ENCODE assay signal across 8 mouse cellular contexts in genomic region chr1:91600671-91601361, GRCm38 (mm10).
A peak's percentile ranks its signal among the peaks of the same experiment; 100 is the strongest.
DNase-seq lines count a peak whose midpoint lies in the region; ATAC-seq and TF ChIP-seq lines count a peak whose summit lies in the region.

No protein-coding gene starts in this region.

- WGBS in forebrain, embryonic 14.5 days = 27% methylated on average over 9 of the region's 9 CpGs
- WGBS in heart, postnatal 0 days = 37% methylated on average over 9 of the region's 9 CpGs
- WGBS in lung, postnatal 0 days = 29% methylated on average over 9 of the region's 9 CpGs

- H3K9me3 ChIP-seq in E14TG2a.4 (ENCODE audit: low read length) = no peaks in the 10 kb centered on the region
- no peaks in the 10 kb centered on the region for H3K9me3 ChIP-seq in forebrain, embryonic 14.5 days (replicated peaks; ENCODE audit: control insufficient read depth, low read length)
- H3K9me3 ChIP-seq in heart, postnatal 0 days (replicated peaks; ENCODE audit: control insufficient read depth, low read length) = no peaks in the 10 kb centered on the region
- H3K9me3 ChIP-seq in lung, postnatal 0 days (ENCODE audit: low read length) = no peaks in the 10 kb centered on the region

- H3K27ac ChIP-seq in forebrain, embryonic 14.5 days (ENCODE audit: low read depth, low read length) = 0 out of 2 replicates have a peak overlapping the region, but pooled peaks have one; percentile 6
- H3K27ac ChIP-seq in heart, postnatal 0 days (ENCODE audit: low read depth) = no peak overlapping the region; the same call in 1 of the 2 replicates
- H3K27ac ChIP-seq in lung, postnatal 0 days (ENCODE audit: low read length) = no peak overlapping the region

- no peak overlapping the region for H3K9ac ChIP-seq in forebrain, embryonic 14.5 days (ENCODE audit: low read length)
- H3K9ac ChIP-seq in heart, postnatal 0 days (replicated peaks; ENCODE audit: low read depth, low read length) = no peak overlapping the region
- H3K9ac ChIP-seq in lung, postnatal 0 days (replicated peaks; ENCODE audit: low read depth) = no peak overlapping the region

- peaks cover 20% of the 10 kb centered on the region for H3K4me1 ChIP-seq in E14TG2a.4 (replicated peaks; ENCODE audit: low read depth, low read length)
- peaks cover 6% of the 10 kb centered on the region for H3K4me1 ChIP-seq in forebrain, embryonic 14.5 days (ENCODE audit: control insufficient read depth, insufficient read depth, low read length)
- H3K4me1 ChIP-seq in heart, postnatal 0 days (ENCODE audit: control insufficient read depth, insufficient read depth) = no peaks in the 10 kb centered on the region
- no peaks in the 10 kb centered on the region for H3K4me1 ChIP-seq in lung, postnatal 0 days (ENCODE audit: insufficient read depth, low read depth, low read length)

- no peak overlapping the region for H3K4me2 ChIP-seq in forebrain, embryonic 14.5 days (ENCODE audit: low read length)
- H3K4me2 ChIP-seq in heart, postnatal 0 days (ENCODE audit: low read depth, low read length) = no peak overlapping the region
- no peak overlapping the region for H3K4me2 ChIP-seq in lung, postnatal 0 days (replicated peaks; ENCODE audit: low read depth, low read length)

- no peak overlapping the region for H3K4me3 ChIP-seq in E14TG2a.4 (replicated peaks; ENCODE audit: low read length)
- no peak overlapping the region for H3K4me3 ChIP-seq in forebrain, embryonic 14.5 days (ENCODE audit: low read depth, low read length)
- no peak overlapping the region for H3K4me3 ChIP-seq in heart, postnatal 0 days (ENCODE audit: low read depth, low read length)
- no peak overlapping the region for H3K4me3 ChIP-seq in lung, postnatal 0 days (ENCODE audit: low read depth, low read length)

- H3K36me3 ChIP-seq in E14TG2a.4 (ENCODE audit: insufficient read depth, low read length) = no peaks in the 10 kb centered on the region
- no peaks in the 10 kb centered on the region for H3K36me3 ChIP-seq in forebrain, embryonic 14.5 days (ENCODE audit: control insufficient read depth, insufficient read depth, low read length)
- no peaks in the 10 kb centered on the region for H3K36me3 ChIP-seq in heart, postnatal 0 days (replicated peaks; ENCODE audit: control insufficient read depth, insufficient read depth, low read length)
- H3K36me3 ChIP-seq in lung, postnatal 0 days (ENCODE audit: insufficient read depth, low read length) = no peaks in the 10 kb centered on the region

- peak; percentile 91 for ATAC-seq in forebrain, embryonic 14.5 days
- ATAC-seq in heart, postnatal 0 days (ENCODE audit: insufficient read depth, low read depth) = peak; percentile 90
- peak; percentile 90 for ATAC-seq in lung, postnatal 0 days

- no peak for TF ChIP-seq EP300 in heart, postnatal 0 days (IDR thresholded peaks at IDR 0.05; ENCODE audit: low read depth)
- TF ChIP-seq EP300 in lung, postnatal 0 days (IDR thresholded peaks at IDR 0.05) = no peak

- DNase-seq in cerebellum, adult 11-12 months = peak; percentile 39
- peak; percentile 85 for DNase-seq in forebrain, embryonic 14.5 days (ENCODE audit: low spot score)
- peak; percentile 75 for DNase-seq in heart, postnatal 0 days (ENCODE audit: low spot score)
- DNase-seq in kidney, postnatal 4 days = peak; percentile 58 to 75
- DNase-seq in lung, postnatal 0 days (ENCODE audit: low spot score) = peak; percentile 81
- DNase-seq in retina, postnatal 7 days (ENCODE audit: low read depth, low spot score) = peak; percentile 36
- DNase-seq in yolk sac, embryonic 10.5 days (ENCODE audit: low spot score) = peak; percentile 26

- H3K27me3 ChIP-seq in E14TG2a.4 (ENCODE audit: insufficient read depth, low read length) = peaks cover 34% of the 10 kb centered on the region
- H3K27me3 ChIP-seq in forebrain, embryonic 14.5 days (replicated peaks; ENCODE audit: control insufficient read depth, insufficient read depth, low read length) = no peaks in the 10 kb centered on the region
- no peaks in the 10 kb centered on the region for H3K27me3 ChIP-seq in heart, postnatal 0 days (ENCODE audit: control insufficient read depth, insufficient read depth, low read length)
- H3K27me3 ChIP-seq in lung, postnatal 0 days (replicated peaks; ENCODE audit: insufficient read depth, low read length) = no peaks in the 10 kb centered on the region

- TF ChIP-seq CTCF in E14TG2a.4 (conservative IDR thresholded peaks at IDR 0.05; ENCODE audit: low read length) = peak; percentile 21
- TF ChIP-seq CTCF in heart, postnatal 0 days (IDR thresholded peaks at IDR 0.05; ENCODE audit: low read depth) = peak; percentile 70
- peak; percentile 81 for TF ChIP-seq CTCF in lung, postnatal 0 days (IDR thresholded peaks at IDR 0.05)

Comparison
In these comparisons a context has a peak if more than half of its experiments do, and no peak if none do; other contexts are left out.
1. CTCF ChIP-seq: peak in every context shown above with its lines; median percentile 81 in lung, postnatal 0 days; 70 in heart, postnatal 0 days; 21 in E14TG2a.4.
2. DNase-seq: peak in every context shown above with its lines; median percentile 85 in forebrain, embryonic 14.5 days; 81 in lung, postnatal 0 days; 75 in heart, postnatal 0 days; 66 in kidney, postnatal 4 days; 39 in cerebellum, adult 11-12 months; 36 in retina, postnatal 7 days; 26 in yolk sac, embryonic 10.5 days.